Mouse (Mus musculus) pancreas, adult 10 weeks (tissue): Measurements from ENCODE around the gene Ptprb. TPM values are rescaled to one million over a fixed set of nuclear protein-coding genes. Genes with fewer than 3 reads are reported as not detected.

Experiments
- polyA plus RNA-seq: library from polyadenylated mRNA; stranded (reverse); fragments of 350-450 nt; fragmentation: Illumina TruSeq; extraction: RNeasy Lipid Tissue Mini Kit (QIAGEN cat#74804); gene quantifications from one replicate; pipeline ENCODE4 v1.2.3, GENCODE M21; 2015; ENCODE audit warnings: low read depth, low replicate concordance; ENCODE audit not compliant: insufficient read depth

Gene Ptprb
- 29.8 TPM for polyA plus RNA-seq

GRCm38 (mm10) chr10:116275280-116275679, at the start of gene Ptprb:
TSS of gene Ptprb (plus strand) at chr10:116275523.

Other genes starting within 250 kb of the Ptprb start
- not detected for gene 4933416C03Rik, start 161.6 kb upstream of the Ptprb start, polyA plus RNA-seq
- not detected for gene Kcnmb4, start 198.4 kb downstream of the Ptprb start, polyA plus RNA-seq